Mouse (Mus musculus): ENCODE results near the gene Zfp46.

DNA sequence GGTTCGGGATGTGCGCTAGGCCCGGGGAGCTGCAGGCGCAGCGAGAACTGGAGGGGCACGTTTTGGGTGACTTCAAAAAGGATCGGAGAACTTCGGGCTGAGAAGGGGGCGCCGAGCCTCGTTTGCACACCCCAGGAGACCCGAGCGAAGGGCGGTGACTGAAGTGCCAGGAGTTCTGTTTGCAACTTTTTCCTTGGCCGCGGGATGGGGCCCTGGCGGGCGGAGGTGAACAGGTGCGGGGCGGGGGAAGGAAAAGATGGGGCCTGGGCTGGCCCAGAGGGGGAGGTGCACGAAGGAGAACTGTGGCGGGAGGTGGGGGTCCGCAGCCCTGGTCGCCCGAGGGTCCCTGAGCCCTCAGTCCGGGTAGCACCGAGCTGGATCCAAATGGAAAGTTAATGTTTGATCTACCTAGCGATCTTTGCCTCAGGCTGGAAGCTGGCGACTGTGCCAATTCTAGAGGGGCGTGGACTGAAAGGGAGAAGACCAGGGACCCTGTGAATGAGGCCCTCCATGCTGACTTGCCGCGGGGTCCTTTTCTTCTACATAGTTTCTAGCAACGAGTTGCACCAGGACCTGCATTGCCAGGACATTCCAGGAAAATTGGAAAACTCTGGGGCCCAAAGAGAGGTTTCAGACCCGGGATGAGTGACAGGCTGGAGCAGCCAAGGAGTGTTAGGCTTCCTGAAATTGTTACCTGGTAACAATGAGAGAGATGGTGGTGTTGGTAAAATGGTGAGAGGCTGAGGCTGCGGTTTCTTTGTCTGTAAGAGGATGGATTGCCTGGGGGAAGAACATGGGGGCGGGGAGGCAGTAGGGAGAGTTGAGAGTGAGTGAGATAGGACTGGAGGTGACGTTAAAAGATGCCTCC lies 35.8 kb upstream of the Zfp46 start:
- TF ChIP-seq GATA1 (IDR thresholded peaks at IDR 0.05; ENCODE audit: borderline replicate concordance, low read length) (no peak), FLI1 (IDR thresholded peaks at IDR 0.05; ENCODE audit: low read length) (no peak)
